8 mouse cellular contexts compared by ENCODE assay signal in genomic region chr5:112343205-112343595, GRCm38 (mm10). TPM values are rescaled to one million over a fixed set of nuclear protein-coding genes. Genes with fewer than 3 reads are reported as not detected.
DNase-seq lines count a peak whose midpoint lies in the region; ATAC-seq lines count a peak whose summit lies in the region.

No protein-coding gene starts in this region.

- peak overlapping the region; percentile 82 for H3K4me2 ChIP-seq in kidney, embryonic 16.5 days (replicated peaks; ENCODE audit: low read depth, low read length)
- peak overlapping the region; percentile 75 for H3K4me2 ChIP-seq in forebrain, embryonic 14.5 days (ENCODE audit: low read length)
- peak overlapping the region; percentile 94 for H3K4me2 ChIP-seq in liver, embryonic 11.5 days

- no peaks in the 10 kb centered on the region for H3K27me3 ChIP-seq in kidney, embryonic 16.5 days (ENCODE audit: insufficient read depth, low read length)
- no peaks in the 10 kb centered on the region for H3K27me3 ChIP-seq in forebrain, embryonic 14.5 days (replicated peaks; ENCODE audit: control insufficient read depth, insufficient read depth, low read length)
- H3K27me3 ChIP-seq in liver, embryonic 11.5 days (replicated peaks; ENCODE audit: control insufficient read depth, insufficient read depth, low read length) = no peaks in the 10 kb centered on the region

- peak overlapping the region; percentile 90 for H3K4me3 ChIP-seq in kidney, embryonic 16.5 days (ENCODE audit: low read length)
- H3K4me3 ChIP-seq in forebrain, embryonic 14.5 days (ENCODE audit: low read depth, low read length) = peak overlapping the region; percentile 86
- H3K4me3 ChIP-seq in liver, embryonic 11.5 days (ENCODE audit: low read depth, low read length) = peak overlapping the region; percentile 94

- no peaks in the 10 kb centered on the region for H3K9me3 ChIP-seq in kidney, embryonic 16.5 days (ENCODE audit: low read length)
- no peaks in the 10 kb centered on the region for H3K9me3 ChIP-seq in forebrain, embryonic 14.5 days (replicated peaks; ENCODE audit: control insufficient read depth, low read length)
- no peaks in the 10 kb centered on the region for H3K9me3 ChIP-seq in liver, embryonic 11.5 days (ENCODE audit: control insufficient read depth, low read length)

- 0% methylated on average over 24 of the region's 24 CpGs for WGBS in kidney, embryonic 16.5 days
- WGBS in forebrain, embryonic 14.5 days = 0% methylated on average over 24 of the region's 24 CpGs
- WGBS in liver, embryonic 11.5 days = under 1% methylated on average over 23 of the region's 24 CpGs

- H3K4me1 ChIP-seq in kidney, embryonic 16.5 days (ENCODE audit: insufficient read depth, low read length) = peaks cover 22% of the 10 kb centered on the region
- peaks cover 10% of the 10 kb centered on the region for H3K4me1 ChIP-seq in forebrain, embryonic 14.5 days (ENCODE audit: control insufficient read depth, insufficient read depth, low read length)
- peaks cover 33% of the 10 kb centered on the region for H3K4me1 ChIP-seq in liver, embryonic 11.5 days (replicated peaks; ENCODE audit: control insufficient read depth, insufficient read depth, low read length)

- H3K36me3 ChIP-seq in kidney, embryonic 16.5 days (ENCODE audit: insufficient read depth, low read length) = peaks cover 11% of the 10 kb centered on the region
- H3K36me3 ChIP-seq in forebrain, embryonic 14.5 days (ENCODE audit: control insufficient read depth, insufficient read depth, low read length) = peaks cover 27% of the 10 kb centered on the region
- peaks cover 10% of the 10 kb centered on the region for H3K36me3 ChIP-seq in liver, embryonic 11.5 days (ENCODE audit: control insufficient read depth, insufficient read depth, low read length)

- 0 out of 2 replicates have a peak overlapping the region, but pooled peaks have one; percentile 10 for H3K27ac ChIP-seq in kidney, embryonic 16.5 days (ENCODE audit: low read length)
- no peak overlapping the region for H3K27ac ChIP-seq in forebrain, embryonic 14.5 days (ENCODE audit: low read depth, low read length)
- peak overlapping the region; percentile 73 for H3K27ac ChIP-seq in liver, embryonic 11.5 days (ENCODE audit: low read depth, low read length)

- ATAC-seq in kidney, embryonic 16.5 days (ENCODE audit: low FRiP score, low TSS enrichment) = peak; percentile 72
- ATAC-seq in forebrain, embryonic 14.5 days = peak; percentile 75
- peak; percentile 75 for ATAC-seq in liver, embryonic 11.5 days (replicated peaks; ENCODE audit: low FRiP score)
- ATAC-seq in neutrophil, adult 5-6 weeks (ENCODE audit: extremely low read depth, insufficient number of reproducible peaks, low FRiP score, poor library complexity, severe bottlenecking) = peak; percentile 40

- no peak for DNase-seq in kidney, postnatal 25 days
- DNase-seq in R1 (ENCODE audit: low read depth, low spot score) = peak; percentile 53
- DNase-seq in forebrain, embryonic 14.5 days (ENCODE audit: low spot score) = no peak
- DNase-seq in liver, embryonic 11.5 days (ENCODE audit: low spot score) = no peak
- no peak for DNase-seq in left cerebral cortex, adult 18-20 months (ENCODE audit: low spot score in 2 of 2)
- no peak for DNase-seq in right cerebral cortex, adult 18-20 months

- H3K9ac ChIP-seq in kidney, embryonic 16.5 days (replicated peaks; ENCODE audit: low read length) = peak overlapping the region; percentile 91
- H3K9ac ChIP-seq in forebrain, embryonic 14.5 days (ENCODE audit: low read length) = peak overlapping the region; percentile 84
- H3K9ac ChIP-seq in liver, embryonic 11.5 days (ENCODE audit: low read depth, low read length) = peak overlapping the region; percentile 84

RNA-seq across cellular contexts. Expression of gene Hps4, which starts 0.3 kb away (rescaled TPM):
- polyA plus RNA-seq in kidney, embryonic 16.5 days (2015; fragmentation: Nextera tagmentation; extraction: Ambion mirVana) = 36.8 TPM in 2 replicates
- polyA plus RNA-seq in forebrain, embryonic 14.5 days (2014; fragmentation: Nextera tagmentation; extraction: Ambion mirVana) = 26.2 and 27.0 TPM in 2 replicates
- 25.5 and 32.2 TPM in 2 replicates for polyA plus RNA-seq in liver, embryonic 11.5 days (2014; fragmentation: Nextera tagmentation; extraction: Ambion mirVana)
- 18.3 and 18.4 TPM in 2 replicates for total RNA-seq in neutrophil, adult 5-6 weeks (2017)
- 10 to 100 TPM; 26.0 to 33.1 TPM for total RNA-seq in left cerebral cortex, adult 18-20 months (2021)

RNA-seq across cellular contexts. Expression of gene Srrd, which starts 0.4 kb away (rescaled TPM):
- polyA plus RNA-seq in kidney, embryonic 16.5 days (2015; fragmentation: Nextera tagmentation; extraction: Ambion mirVana) = 44.8 and 47.0 TPM in 2 replicates
- polyA plus RNA-seq in forebrain, embryonic 14.5 days (2014; fragmentation: Nextera tagmentation; extraction: Ambion mirVana) = 49.1 and 58.8 TPM in 2 replicates
- 35.3 and 36.5 TPM in 2 replicates for polyA plus RNA-seq in liver, embryonic 11.5 days (2014; fragmentation: Nextera tagmentation; extraction: Ambion mirVana)
- 11.1 and 18.3 TPM in 2 replicates for total RNA-seq in neutrophil, adult 5-6 weeks (2017)
- 10 to 100 TPM; 19.2 to 23.7 TPM for total RNA-seq in left cerebral cortex, adult 18-20 months (2021)

RNA-seq across cellular contexts. Expression of gene Gm6583, which starts 12.6 kb away (rescaled TPM):
- 0.20 and 0.30 TPM in 2 replicates for polyA plus RNA-seq in kidney, embryonic 16.5 days (2015; fragmentation: Nextera tagmentation; extraction: Ambion mirVana)
- 0.08 and 0.10 TPM in 2 replicates for polyA plus RNA-seq in forebrain, embryonic 14.5 days (2014; fragmentation: Nextera tagmentation; extraction: Ambion mirVana)
- 0.29 and 0.36 TPM in 2 replicates for polyA plus RNA-seq in liver, embryonic 11.5 days (2014; fragmentation: Nextera tagmentation; extraction: Ambion mirVana)
- 0.12 TPM in 1 of 2 replicates, not detected in the other for total RNA-seq in neutrophil, adult 5-6 weeks (2017)
- total RNA-seq in left cerebral cortex, adult 18-20 months (2021) = not detected

RNA-seq across cellular contexts. Expression of gene Tfip11, which starts 17.0 kb away (rescaled TPM):
- polyA plus RNA-seq in kidney, embryonic 16.5 days (2015; fragmentation: Nextera tagmentation; extraction: Ambion mirVana) = 36.7 and 37.8 TPM in 2 replicates
- polyA plus RNA-seq in forebrain, embryonic 14.5 days (2014; fragmentation: Nextera tagmentation; extraction: Ambion mirVana) = 19.0 and 25.2 TPM in 2 replicates
- 24.5 and 30.5 TPM in 2 replicates for polyA plus RNA-seq in liver, embryonic 11.5 days (2014; fragmentation: Nextera tagmentation; extraction: Ambion mirVana)
- total RNA-seq in neutrophil, adult 5-6 weeks (2017) = 25.7 and 34.3 TPM in 2 replicates
- total RNA-seq in left cerebral cortex, adult 18-20 months (2021) = 10 to 100 TPM; 40.6 to 45.7 TPM

RNA-seq across cellular contexts. Expression of gene Asphd2, which starts 51.5 kb away (rescaled TPM):
- polyA plus RNA-seq in kidney, embryonic 16.5 days (2015; fragmentation: Nextera tagmentation; extraction: Ambion mirVana) = 3.8 and 4.9 TPM in 2 replicates
- 31.6 and 37.9 TPM in 2 replicates for polyA plus RNA-seq in forebrain, embryonic 14.5 days (2014; fragmentation: Nextera tagmentation; extraction: Ambion mirVana)
- 2.6 and 3.7 TPM in 2 replicates for polyA plus RNA-seq in liver, embryonic 11.5 days (2014; fragmentation: Nextera tagmentation; extraction: Ambion mirVana)
- total RNA-seq in neutrophil, adult 5-6 weeks (2017) = not detected in 2 replicates
- total RNA-seq in left cerebral cortex, adult 18-20 months (2021) = 100 to 1,000 TPM; 179 to 194 TPM
